Mouse (Mus musculus) liver, postnatal 0 days (tissue): ENCODE data around the gene Mars. TPM values are rescaled to one million over a fixed set of nuclear protein-coding genes. Genes with fewer than 3 reads are reported as not detected.

Source experiments
- ATAC-seq: fragments of 200-750 bp; cut with Nextera tagmentation; 2 replicates; pipeline ENCODE4 v1.8.0; 2017; ENCODE audit warnings: mild to moderate bottlenecking, moderate library complexity
- DNase-seq: peaks from one replicate; pipeline ENCODE4 v3.0.0-alpha.2; 2016
- H3K27ac ChIP-seq: fragments of 300-500 bp; sonication (generic); 2 replicates; pipeline ENCODE4 v1.5.1; 2014; ENCODE audit warnings: antibody characterized with exemption, moderate library complexity, mild to moderate bottlenecking, low read depth
- H3K27me3 ChIP-seq: fragments of 300-500 bp; sonication (generic); 2 replicates; pipeline ENCODE4 v1.6.1; 2014; ENCODE audit warnings: low read length, control low read depth, mixed read lengths; ENCODE audit not compliant: insufficient read depth
- H3K36me3 ChIP-seq: fragments of 300-500 bp; sonication (generic); replicated peaks from 2 replicates; pipeline ENCODE4 v1.6.1; 2014; ENCODE audit warnings: mild to moderate bottlenecking, control low read depth, low read length, moderate library complexity, mixed read lengths; ENCODE audit not compliant: insufficient read depth
- H3K4me1 ChIP-seq: fragments of 300-500 bp; sonication (generic); 2 replicates; pipeline ENCODE4 v1.6.1; 2014; ENCODE audit warnings: antibody characterized with exemption, mild to moderate bottlenecking, control low read depth; ENCODE audit not compliant: insufficient read depth
- H3K4me2 ChIP-seq: fragments of 300-500 bp; sonication (generic); 2 replicates; pipeline ENCODE4 v1.6.1; 2014; ENCODE audit warnings: low read depth, mild to moderate bottlenecking, low read length, moderate library complexity, mixed read lengths
- H3K4me3 ChIP-seq: fragments of 300-500 bp; sonication (generic); 2 replicates; pipeline ENCODE4 v1.5.1; 2014; ENCODE audit warnings: low read depth, low read length
- H3K9ac ChIP-seq: fragments of 300-500 bp; sonication (generic); replicated peaks from 2 replicates; pipeline ENCODE4 v1.6.1; 2014; ENCODE audit warnings: mild to moderate bottlenecking, moderate library complexity
- H3K9me3 ChIP-seq: fragments of 300-500 bp; sonication (generic); 2 replicates; pipeline ENCODE4 v1.6.1; 2016; ENCODE audit warnings: mild to moderate bottlenecking, control low read depth, low read length, mixed read lengths
- CTCF ChIP-seq: sonication (generic); IDR thresholded peaks from 2 replicates; pipeline ENCODE4 v1.5.1; 2016; ENCODE audit warnings: antibody characterized with exemption, low read depth
- EP300 ChIP-seq: IDR thresholded peaks from 2 replicates; pipeline ENCODE4 v1.6.1; 2016; ENCODE audit warnings: antibody characterized with exemption, low read depth, mild to moderate bottlenecking
- WGBS: fragments of 180-500 bp; shearing (Covaris S2); extraction: QIAGEN DNeasy Blood & Tissue Kit; methylation state at CpG from one replicate; pipeline ENCODE4 v1.1.7; 2014; ENCODE audit not compliant: insufficient replicate concordance; 5-methylcytosine and 5-hydroxymethylcytosine counted together
- polyA plus RNA-seq: library from polyadenylated mRNA; unstranded; fragments of >200 nt; fragmentation: Nextera tagmentation; extraction: Ambion mirVana; gene quantifications from 2 replicates; pipeline ENCODE4 v1.2.1, GENCODE M21; 2015

Gene Mars
- polyA plus RNA-seq, 1 experiment from 2014 or later: 62.3 TPM

DNA sequence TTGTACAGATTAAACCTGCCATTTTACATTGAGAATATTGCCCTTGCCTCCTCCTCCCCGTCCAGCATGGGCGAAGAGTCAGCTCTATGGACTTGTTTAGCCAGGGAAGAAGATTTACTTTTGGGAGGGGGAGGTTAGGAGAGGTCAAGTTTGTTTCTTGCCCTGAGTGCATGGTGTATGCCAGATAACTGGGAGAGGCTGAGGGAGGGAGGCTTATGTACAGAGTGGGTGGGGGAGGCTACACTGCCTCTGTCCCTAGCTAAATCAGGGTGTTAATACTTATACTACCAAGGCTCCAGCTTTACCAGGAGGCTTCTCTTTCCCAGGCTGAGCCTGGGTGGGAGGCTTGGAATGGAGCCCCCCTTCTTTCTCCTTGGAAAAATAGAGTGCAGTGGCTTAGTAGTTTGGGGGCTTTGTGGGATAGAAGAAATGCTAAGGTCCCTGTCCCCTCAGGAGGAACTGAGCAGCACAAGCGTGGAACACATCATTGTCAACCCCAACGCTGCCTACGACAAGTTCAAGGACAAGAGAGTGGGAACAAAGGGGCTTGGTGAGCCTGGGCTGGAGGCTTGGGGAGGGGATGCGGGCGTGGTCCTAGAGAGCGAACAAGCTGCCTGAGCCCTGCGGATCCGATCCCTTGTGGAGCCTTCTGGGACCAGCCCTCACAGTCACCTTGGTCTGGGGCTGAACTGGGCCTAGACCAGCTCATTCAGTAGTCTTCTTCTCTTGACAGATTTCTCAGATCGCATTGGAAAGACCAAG lies 37.1 kb downstream of the Mars start:
- Histone ChIP-seq H3K27me3 (no peaks in the 10 kb centered on the region), H3K4me1 (peaks cover 5% of the 10 kb centered on the region; the same call in 1 of the 2 replicates), H3K36me3 (peaks cover 74% of the 10 kb centered on the region), H3K9me3 (no peaks in the 10 kb centered on the region), H3K27ac (no peak overlapping the region), H3K9ac (no peak overlapping the region), H3K4me2 (no peak overlapping the region), H3K4me3 (no peak overlapping the region)
- WGBS: 89% methylated on average over 11 of the region's 11 CpGs
- ATAC-seq (no peak), DNase-seq (no peak)
- TF ChIP-seq CTCF (no peak), EP300 (no peak)

DNA sequence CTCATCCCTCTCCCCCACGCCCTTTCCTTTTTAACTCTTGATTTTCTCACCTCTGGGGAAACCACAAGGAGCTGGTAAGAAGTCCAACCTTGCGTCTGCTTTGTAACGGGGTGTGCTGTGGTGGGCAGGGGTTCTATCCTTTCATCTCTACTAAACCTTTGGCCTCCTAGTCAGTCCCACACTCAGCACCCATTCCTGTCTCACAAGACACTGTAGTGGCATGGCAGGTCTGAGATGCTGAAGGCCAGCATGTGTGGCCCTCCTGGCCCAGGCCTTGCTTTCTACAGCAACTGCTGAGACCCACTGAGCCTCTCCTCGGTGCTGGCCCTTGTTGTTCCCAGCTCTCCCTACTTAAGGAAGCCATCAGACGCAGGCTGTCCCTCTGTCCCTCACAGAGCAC lies 39.2 kb downstream of the Mars start:
- no peak for TF ChIP-seq EP300
- TF ChIP-seq CTCF: no peak
- no peak overlapping the region for H3K27ac ChIP-seq
- peaks cover 7% of the 10 kb centered on the region for H3K4me1 ChIP-seq
- no peak for DNase-seq
- no peak overlapping the region for H3K4me3 ChIP-seq
- no peaks in the 10 kb centered on the region for H3K9me3 ChIP-seq
- H3K9ac ChIP-seq: no peak overlapping the region
- 92% methylated on average over 5 of the region's 5 CpGs for WGBS
- no peak overlapping the region for H3K4me2 ChIP-seq
- no peak for ATAC-seq
- no peaks in the 10 kb centered on the region for H3K27me3 ChIP-seq
- H3K36me3 ChIP-seq: peaks cover 66% of the 10 kb centered on the region

DNA sequence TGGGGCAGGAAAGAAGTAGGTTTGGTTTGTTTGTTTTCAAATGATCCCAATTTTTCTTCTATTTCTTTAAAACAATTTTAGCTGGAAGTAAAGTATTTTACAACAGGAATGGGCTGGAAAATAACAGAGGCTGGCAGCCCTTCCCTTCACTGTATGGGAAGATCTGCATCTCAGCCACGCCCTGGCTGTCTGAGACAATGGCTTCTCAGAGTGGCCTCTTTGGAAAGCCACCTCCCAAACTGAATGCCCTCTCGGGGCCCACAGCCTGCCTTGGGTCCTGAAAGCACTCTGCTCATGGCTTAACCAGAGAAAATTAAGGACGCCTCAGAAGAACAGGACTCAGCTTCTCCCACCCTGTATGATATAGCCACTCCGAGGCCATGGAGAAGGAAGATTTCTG lies 41.7 kb downstream of the Mars start:
- TF ChIP-seq CTCF: no peak
- no peak for TF ChIP-seq EP300
- Histone ChIP-seq H3K4me2 (no peak overlapping the region), H3K27ac (no peak overlapping the region), H3K27me3 (no peaks in the 10 kb centered on the region), H3K9ac (no peak overlapping the region), H3K9me3 (no peaks in the 10 kb centered on the region), H3K36me3 (peaks cover 44% of the 10 kb centered on the region), H3K4me3 (no peak overlapping the region), H3K4me1 (peaks cover 16% of the 10 kb centered on the region)
- ATAC-seq (no peak), DNase-seq (no peak)
- WGBS: 76% methylated on average over 4 of the region's 4 CpGs

- Histone ChIP-seq H3K4me2 (no peak overlapping the region), H3K27ac (no peak overlapping the region), H3K9ac (no peak overlapping the region), H3K4me3 (no peak overlapping the region), H3K27me3 (no peaks in the 10 kb centered on the region), H3K36me3 (peaks cover 39% of the 10 kb centered on the region), H3K9me3 (no peaks in the 10 kb centered on the region), H3K4me1 (peaks cover 13% of the 10 kb centered on the region)
- TF ChIP-seq EP300: no peak
- TF ChIP-seq CTCF: no peak
- ATAC-seq: no peak
- no peak for DNase-seq
- 84% methylated on average over 12 of the region's 12 CpGs for WGBS
Measured at GRCm38 (mm10) chr10:127269036-127269435, 42.5 kb downstream of the Mars start.

DNA sequence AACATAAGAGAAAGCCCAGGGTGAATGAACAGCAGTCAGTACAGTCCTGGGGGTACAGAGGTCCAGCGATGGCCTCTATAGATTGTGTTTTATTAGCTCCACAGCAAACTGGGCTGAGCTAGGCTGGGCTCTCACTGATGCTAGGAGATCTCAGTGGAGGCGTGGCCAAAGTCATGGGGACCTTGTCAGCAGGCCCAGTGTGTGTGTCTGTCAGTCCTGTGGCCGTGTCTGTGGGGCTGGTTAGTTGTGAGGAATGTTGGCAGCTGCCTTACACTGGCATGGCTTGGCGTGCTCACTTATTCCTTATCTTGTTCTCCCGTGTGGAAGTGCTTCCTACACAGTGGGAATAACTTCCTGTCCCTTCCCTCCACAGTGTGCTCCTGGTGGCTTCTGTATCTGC lies 43.2 kb downstream of the Mars start:
- 69% methylated on average over 5 of the region's 5 CpGs for WGBS
- no peak for TF ChIP-seq EP300
- TF ChIP-seq CTCF: no peak
- Histone ChIP-seq H3K4me3 (no peak overlapping the region), H3K9me3 (no peaks in the 10 kb centered on the region), H3K36me3 (peaks cover 38% of the 10 kb centered on the region), H3K9ac (no peak overlapping the region), H3K27me3 (0 out of 2 replicates have a peak, but pooled peaks cover 5% of the 10 kb centered on the region), H3K4me1 (peaks cover 11% of the 10 kb centered on the region), H3K4me2 (no peak overlapping the region), H3K27ac (no peak overlapping the region)
- ATAC-seq: no peak
- no peak for DNase-seq

DNA sequence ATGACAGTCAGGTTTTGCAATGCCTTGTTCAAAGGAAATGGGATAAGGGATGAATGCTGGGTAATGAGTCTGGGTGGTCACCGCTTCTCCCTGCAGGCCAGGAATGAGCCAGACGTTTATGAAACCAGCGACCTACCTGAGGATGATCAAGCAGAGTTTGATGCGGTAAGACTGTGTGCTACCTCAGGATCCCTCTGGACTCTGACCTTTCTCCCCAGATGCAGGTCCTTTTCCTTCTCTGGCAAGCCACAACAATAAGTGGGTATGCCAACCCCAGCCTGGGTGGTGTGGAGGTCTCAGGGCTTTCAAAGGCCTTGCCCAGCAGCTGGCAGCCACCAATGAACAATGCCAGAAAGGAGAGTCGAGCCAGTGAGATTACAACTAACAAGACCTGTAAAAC lies 44.3 kb downstream of the Mars start:
- Histone ChIP-seq H3K4me1 (peaks cover 20% of the 10 kb centered on the region), H3K9ac (no peak overlapping the region), H3K4me2 (peak overlapping the region; percentile 89), H3K27ac (peak overlapping the region; percentile 31; the same call in 1 of the 2 replicates), H3K4me3 (peak overlapping the region; percentile 97), H3K27me3 (peaks cover 15% of the 10 kb centered on the region), H3K36me3 (peaks cover 29% of the 10 kb centered on the region), H3K9me3 (no peaks in the 10 kb centered on the region)
- 67% methylated on average over 5 of the region's 5 CpGs for WGBS
- TF ChIP-seq CTCF: no peak
- no peak for TF ChIP-seq EP300
- DNase-seq (no peak), ATAC-seq (no peak)
